Mouse (Mus musculus): ENCODE results near the gene Rap2a. TPM values are rescaled to one million over a fixed set of nuclear protein-coding genes. Genes with fewer than 3 reads are reported as not detected.

Rap2a gene
- polyA plus RNA-seq, 1 experiment from 2014 or later = 21.3 TPM

DNA sequence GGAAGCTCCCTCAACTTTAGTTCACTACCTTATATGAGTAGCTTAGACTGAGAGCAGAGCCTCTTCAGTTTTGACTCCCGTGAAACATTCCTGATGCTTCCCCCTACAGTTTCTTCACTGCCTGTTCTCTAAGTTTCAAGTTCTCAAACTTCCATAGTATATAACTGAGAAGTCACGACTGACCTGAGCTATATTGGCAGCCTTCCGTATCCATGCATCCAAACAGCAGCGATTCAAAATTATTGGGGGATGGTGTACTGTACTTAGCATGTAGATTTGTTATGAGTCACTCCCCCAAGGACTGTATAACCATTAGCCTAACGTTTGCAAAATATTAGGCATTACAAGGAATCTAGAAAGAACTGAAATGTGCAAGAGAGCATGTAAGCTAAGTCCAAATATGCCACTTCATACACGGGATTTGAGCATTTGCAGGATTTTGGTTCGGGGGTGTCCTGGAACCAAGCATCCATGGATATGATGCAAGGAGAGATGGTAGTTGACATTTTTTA lies 2.0 kb upstream of the Rap2a start:
- Histone ChIP-seq H3K9me3 (replicated peaks) (no peaks in the 10 kb centered on the region), H3K27me3 (replicated peaks) (no peaks in the 10 kb centered on the region), H3K9ac (replicated peaks) (no peak overlapping the region), H3K27ac (replicated peaks) (no peak overlapping the region), H3K4me3 (replicated peaks) (peak overlapping the region; percentile 63), H3K4me1 (peaks cover 22% of the 10 kb centered on the region), H3K36me3 (no peaks in the 10 kb centered on the region), H3K4me2 (peak overlapping the region; percentile 55)
- 72% methylated on average over 7 of the region's 7 CpGs for WGBS
- ATAC-seq (ENCODE audit: low FRiP score) = no peak

DNA sequence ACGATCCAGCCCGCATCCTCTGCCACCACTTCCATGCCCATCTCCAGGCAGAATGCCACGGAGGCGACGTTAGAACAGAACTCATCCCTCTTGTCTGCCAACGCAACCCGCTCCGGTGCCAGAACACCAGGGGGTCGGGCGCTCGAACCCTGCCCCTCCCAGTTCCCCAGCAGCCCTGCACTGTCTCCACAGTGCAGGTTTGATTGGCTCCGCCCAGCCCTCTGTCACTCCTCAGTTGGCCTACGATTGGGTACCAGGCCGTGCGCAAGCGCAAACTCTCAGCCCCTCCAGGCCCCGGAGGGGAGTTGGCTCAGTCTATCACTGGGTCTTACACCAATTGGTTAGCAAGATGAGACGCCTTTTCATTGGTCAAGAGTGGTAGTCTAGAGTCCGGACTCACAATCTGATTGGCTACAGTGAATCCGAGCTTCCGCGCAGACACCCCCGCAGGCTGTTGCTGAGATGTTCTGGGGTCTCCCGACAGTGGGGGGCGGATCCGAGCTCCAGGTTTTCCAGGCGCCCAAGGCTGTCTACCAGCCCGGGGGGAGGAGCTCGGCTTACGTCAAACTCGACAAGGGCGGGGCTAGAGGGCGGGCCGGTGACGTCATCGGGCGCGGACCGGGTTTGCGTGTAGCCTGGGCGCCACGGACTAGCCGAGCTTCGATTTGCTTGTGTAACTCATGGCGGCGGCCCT lies 809 bp upstream of the Rap2a start:
- Histone ChIP-seq H3K4me3 (replicated peaks) (peak overlapping the region; percentile 63), H3K36me3 (no peaks in the 10 kb centered on the region), H3K27ac (replicated peaks) (peak overlapping the region; percentile 99), H3K4me1 (peaks cover 32% of the 10 kb centered on the region), H3K4me2 (peak overlapping the region; percentile 55), H3K27me3 (replicated peaks) (no peaks in the 10 kb centered on the region), H3K9me3 (replicated peaks) (no peaks in the 10 kb centered on the region), H3K9ac (replicated peaks) (peak overlapping the region; percentile 78)
- ATAC-seq (ENCODE audit: low FRiP score) = peak; percentile 95
- WGBS = under 1% methylated on average over 45 of the region's 46 CpGs

DNA sequence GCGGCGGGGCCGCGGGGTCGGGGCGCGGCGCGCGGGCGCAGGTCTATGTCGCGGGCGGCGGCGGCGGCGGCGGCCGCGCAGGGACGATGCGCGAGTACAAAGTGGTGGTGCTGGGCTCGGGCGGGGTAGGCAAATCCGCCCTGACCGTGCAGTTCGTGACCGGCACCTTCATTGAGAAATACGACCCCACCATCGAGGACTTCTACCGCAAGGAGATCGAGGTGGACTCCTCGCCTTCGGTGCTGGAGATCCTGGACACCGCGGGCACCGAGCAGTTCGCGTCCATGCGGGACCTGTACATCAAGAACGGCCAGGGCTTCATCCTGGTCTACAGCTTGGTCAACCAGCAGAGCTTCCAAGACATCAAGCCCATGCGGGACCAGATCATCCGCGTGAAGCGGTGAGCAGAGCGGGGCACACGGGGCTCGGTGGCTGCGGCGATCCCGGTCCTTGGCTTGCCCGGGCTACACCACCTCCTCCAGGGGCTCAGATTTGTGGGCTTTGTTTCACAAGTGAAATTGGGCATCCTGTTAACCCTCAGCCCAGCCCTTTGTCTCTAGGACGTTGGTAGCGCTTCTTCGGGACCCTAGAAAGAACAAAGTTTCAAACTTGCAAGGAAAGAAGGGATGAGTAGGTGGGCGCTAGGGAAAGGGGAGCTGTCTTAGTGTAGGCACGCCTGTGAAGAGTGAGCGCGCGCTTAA lies 547 bp downstream of the Rap2a start:
- WGBS = under 1% methylated on average over 48 of the region's 62 CpGs
- peak; percentile 16 for ATAC-seq (ENCODE audit: low FRiP score)

DNA sequence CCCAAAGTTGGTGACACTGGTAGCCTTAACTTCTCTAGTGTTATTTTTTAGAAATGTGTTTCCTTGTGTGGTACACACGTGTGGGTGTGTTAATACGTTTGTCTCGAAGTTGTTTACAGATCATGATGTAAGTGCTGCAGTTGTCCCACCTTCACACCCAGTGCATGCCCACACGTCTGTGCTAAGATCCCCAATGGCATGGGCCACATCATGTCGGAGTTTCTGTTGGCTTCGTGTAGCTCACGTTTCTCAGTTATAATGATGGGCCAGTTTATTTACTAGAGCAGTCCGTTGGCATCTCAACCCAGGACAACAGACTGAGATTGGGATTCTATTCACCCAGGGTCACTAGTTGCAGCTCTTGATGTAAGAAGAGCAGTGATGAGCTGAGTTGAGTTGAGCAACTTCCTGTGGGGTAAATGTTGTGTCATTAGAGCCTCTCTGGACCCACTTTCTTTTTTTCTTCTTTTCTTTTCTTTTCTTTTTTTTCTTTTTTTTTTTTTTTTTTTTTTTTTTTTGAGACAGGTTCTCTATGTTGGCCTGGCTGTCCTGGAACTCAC lies 2.2 kb downstream of the Rap2a start:
- H3K9ac ChIP-seq (replicated peaks) = no peak overlapping the region
- 84% methylated on average over 8 of the region's 8 CpGs for WGBS
- no peaks in the 10 kb centered on the region for H3K36me3 ChIP-seq
- H3K4me1 ChIP-seq = peaks cover 33% of the 10 kb centered on the region
- H3K4me2 ChIP-seq = peak overlapping the region; percentile 66
- H3K27ac ChIP-seq (replicated peaks) = no peak overlapping the region
- no peaks in the 10 kb centered on the region for H3K27me3 ChIP-seq (replicated peaks)
- peak overlapping the region; percentile 18 for H3K4me3 ChIP-seq (replicated peaks)
- no peaks in the 10 kb centered on the region for H3K9me3 ChIP-seq (replicated peaks)
- no peak for ATAC-seq (ENCODE audit: low FRiP score)

More for the DNA sequence above, 547 bp downstream of the Rap2a start:
- H3K27ac ChIP-seq (replicated peaks) = peak overlapping the region; percentile 99
- peaks cover 33% of the 10 kb centered on the region for H3K4me1 ChIP-seq
- H3K4me2 ChIP-seq = peak overlapping the region; percentile 66
- peak overlapping the region; percentile 78 for H3K9ac ChIP-seq (replicated peaks)
- H3K4me3 ChIP-seq (replicated peaks) = peak overlapping the region; percentile 63
- no peaks in the 10 kb centered on the region for H3K27me3 ChIP-seq (replicated peaks)
- H3K9me3 ChIP-seq (replicated peaks) = no peaks in the 10 kb centered on the region
- no peaks in the 10 kb centered on the region for H3K36me3 ChIP-seq

DNA sequence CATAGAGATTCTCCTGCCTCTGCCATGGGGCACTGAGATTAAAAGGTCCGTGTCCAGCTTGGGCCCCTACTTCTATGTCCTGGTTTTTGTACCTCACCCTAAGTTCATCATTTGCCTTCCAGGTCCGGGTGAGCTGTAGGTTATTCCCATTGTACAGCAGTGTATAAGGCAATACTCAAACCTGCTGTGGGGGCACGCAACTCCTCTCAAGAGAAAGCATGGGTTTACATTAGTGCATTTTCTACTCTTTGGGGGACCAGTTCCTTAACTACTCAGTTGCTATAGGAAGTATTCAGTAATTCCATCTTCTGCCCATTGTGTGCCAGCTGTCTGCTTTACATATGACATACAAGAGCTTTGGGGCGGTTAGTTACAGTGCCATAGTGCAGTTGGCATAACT lies 2.7 kb downstream of the Rap2a start:
- WGBS = 96% methylated on average over 4 of the region's 4 CpGs
- Histone ChIP-seq H3K27me3 (replicated peaks) (no peaks in the 10 kb centered on the region), H3K9ac (replicated peaks) (no peak overlapping the region), H3K27ac (replicated peaks) (no peak overlapping the region), H3K9me3 (replicated peaks) (no peaks in the 10 kb centered on the region), H3K4me3 (replicated peaks) (no peak overlapping the region), H3K4me1 (peaks cover 33% of the 10 kb centered on the region), H3K4me2 (peak overlapping the region; percentile 31), H3K36me3 (no peaks in the 10 kb centered on the region)
- no peak for ATAC-seq (ENCODE audit: low FRiP score)

DNA sequence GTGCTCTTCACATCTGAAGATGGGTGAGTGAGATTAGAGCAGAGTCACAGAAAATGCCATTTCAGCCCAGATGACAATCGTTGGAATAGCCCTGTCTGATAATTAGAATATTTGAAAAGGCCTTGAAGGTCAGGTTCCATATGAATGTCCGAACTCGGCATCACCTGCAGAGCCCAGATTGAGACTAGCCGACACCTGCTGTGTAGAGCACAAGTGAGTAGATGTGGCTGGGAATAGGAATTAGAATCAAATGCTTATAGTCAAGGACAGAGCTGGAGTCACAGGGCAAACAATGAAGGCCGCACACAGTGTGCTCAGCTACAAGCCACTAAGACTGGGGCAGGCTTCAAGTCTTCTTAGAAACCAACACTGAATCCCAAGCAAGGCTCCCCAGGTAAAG lies 6.3 kb downstream of the Rap2a start:
- no peak overlapping the region for H3K4me3 ChIP-seq (replicated peaks)
- H3K4me1 ChIP-seq = peaks cover 29% of the 10 kb centered on the region
- no peak overlapping the region for H3K4me2 ChIP-seq
- no peaks in the 10 kb centered on the region for H3K9me3 ChIP-seq (replicated peaks)
- no peaks in the 10 kb centered on the region for H3K27me3 ChIP-seq (replicated peaks)
- H3K27ac ChIP-seq (replicated peaks) = no peak overlapping the region
- ATAC-seq (ENCODE audit: low FRiP score) = no peak
- H3K36me3 ChIP-seq = no peaks in the 10 kb centered on the region
- H3K9ac ChIP-seq (replicated peaks) = no peak overlapping the region
- WGBS = 91% methylated on average over 5 of the region's 5 CpGs

DNA sequence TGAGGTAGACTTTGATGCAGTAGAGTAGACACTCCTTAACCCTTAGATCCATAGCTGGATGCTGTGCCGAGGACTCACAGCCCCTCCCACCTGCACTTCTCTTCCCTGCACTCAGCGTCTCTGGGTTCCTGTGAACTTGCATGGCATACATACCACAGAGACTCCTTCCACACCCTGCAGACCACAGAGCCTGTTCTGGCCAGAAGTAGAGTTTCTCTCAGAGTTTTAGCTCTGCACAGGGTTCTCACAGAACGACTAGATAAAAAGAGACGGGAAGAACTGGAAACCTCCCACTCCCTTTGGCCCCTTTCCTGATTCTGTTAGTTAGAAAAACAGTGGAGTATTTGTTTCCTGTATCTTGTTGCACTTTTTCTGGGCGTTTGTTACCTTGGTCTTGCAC lies 18.0 kb downstream of the Rap2a start:
- Histone ChIP-seq H3K9ac (replicated peaks) (no peak overlapping the region), H3K4me3 (replicated peaks) (no peak overlapping the region), H3K27me3 (replicated peaks) (no peaks in the 10 kb centered on the region), H3K4me2 (no peak overlapping the region), H3K27ac (replicated peaks) (no peak overlapping the region), H3K9me3 (replicated peaks) (no peaks in the 10 kb centered on the region), H3K4me1 (peaks cover 19% of the 10 kb centered on the region), H3K36me3 (no peaks in the 10 kb centered on the region)
- no peak for ATAC-seq (ENCODE audit: low FRiP score)
- WGBS = 69% methylated on average over 5 of the region's 5 CpGs

DNA sequence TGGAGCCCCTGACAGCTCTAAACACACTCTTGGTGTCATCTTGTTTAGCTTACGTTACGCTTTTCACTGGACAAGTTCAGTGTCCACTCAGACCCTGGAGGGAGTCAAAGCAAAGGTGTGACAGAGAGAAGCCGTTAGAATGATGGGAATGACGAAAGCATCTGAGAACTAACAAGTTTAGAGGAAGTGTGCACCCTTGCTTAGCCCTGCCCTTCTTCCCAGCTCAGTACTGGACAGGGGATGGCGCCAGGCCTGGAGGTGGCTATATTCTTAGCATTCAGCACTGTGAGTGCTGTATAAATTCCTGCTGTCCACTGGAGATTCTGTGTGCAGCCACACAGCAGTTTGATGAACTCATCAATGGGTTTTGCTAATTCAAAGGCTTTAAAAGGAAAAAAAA lies 18.6 kb downstream of the Rap2a start:
- no peaks in the 10 kb centered on the region for H3K27me3 ChIP-seq (replicated peaks)
- WGBS = 91% methylated on average over 5 of the region's 5 CpGs
- no peak overlapping the region for H3K4me3 ChIP-seq (replicated peaks)
- no peak for ATAC-seq (ENCODE audit: low FRiP score)
- H3K36me3 ChIP-seq = no peaks in the 10 kb centered on the region
- no peak overlapping the region for H3K9ac ChIP-seq (replicated peaks)
- no peak overlapping the region for H3K27ac ChIP-seq (replicated peaks)
- no peak overlapping the region for H3K4me2 ChIP-seq
- H3K9me3 ChIP-seq (replicated peaks) = no peaks in the 10 kb centered on the region
- peaks cover 19% of the 10 kb centered on the region for H3K4me1 ChIP-seq

DNA sequence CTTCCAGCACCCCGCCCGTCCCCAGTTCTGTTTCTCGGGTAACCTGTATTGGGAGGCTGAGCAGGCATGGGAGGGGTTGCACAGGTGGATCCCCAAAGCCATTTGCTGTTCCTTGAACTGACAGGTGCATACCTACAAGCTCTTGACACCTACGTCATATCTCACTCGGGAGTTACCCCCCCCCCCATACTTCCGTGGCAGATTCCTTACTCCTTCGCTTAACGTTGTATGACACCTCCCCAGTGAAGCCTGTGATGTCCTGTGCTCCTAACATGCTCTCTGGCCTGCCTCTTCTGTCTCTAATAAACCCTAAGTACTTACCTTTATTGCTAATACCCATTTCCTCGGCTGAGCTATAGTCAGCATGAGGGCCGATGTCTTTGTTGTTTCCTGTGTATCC lies 20.9 kb downstream of the Rap2a start:
- Histone ChIP-seq H3K9me3 (replicated peaks) (no peaks in the 10 kb centered on the region), H3K27me3 (replicated peaks) (no peaks in the 10 kb centered on the region), H3K4me2 (no peak overlapping the region), H3K9ac (replicated peaks) (no peak overlapping the region), H3K4me1 (peaks cover 16% of the 10 kb centered on the region), H3K36me3 (no peaks in the 10 kb centered on the region), H3K4me3 (replicated peaks) (no peak overlapping the region), H3K27ac (replicated peaks) (no peak overlapping the region)
- WGBS = 96% methylated on average over 10 of the region's 10 CpGs
- ATAC-seq (ENCODE audit: low FRiP score) = no peak

DNA sequence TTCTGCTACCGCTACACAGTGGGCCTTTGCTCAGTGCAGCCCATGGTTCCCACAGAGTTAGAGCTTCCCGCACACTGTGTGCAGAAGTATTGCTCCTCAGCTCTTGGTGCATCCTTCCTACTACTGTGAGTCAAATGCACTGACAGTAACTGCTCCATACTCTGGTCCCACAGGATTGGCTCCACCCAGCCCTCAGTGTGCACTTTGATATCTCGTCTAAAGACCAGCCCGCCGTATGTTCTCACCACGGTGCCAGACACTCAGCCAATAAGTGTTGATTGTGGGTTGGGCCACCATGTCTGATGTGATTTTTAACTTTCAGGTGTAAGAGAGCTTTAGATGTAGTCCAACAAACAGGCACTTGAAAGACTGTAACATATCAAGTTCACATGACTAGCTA lies 21.4 kb downstream of the Rap2a start:
- Histone ChIP-seq H3K27me3 (replicated peaks) (no peaks in the 10 kb centered on the region), H3K4me1 (peaks cover 16% of the 10 kb centered on the region), H3K9me3 (replicated peaks) (no peaks in the 10 kb centered on the region), H3K9ac (replicated peaks) (no peak overlapping the region), H3K4me3 (replicated peaks) (no peak overlapping the region), H3K27ac (replicated peaks) (no peak overlapping the region), H3K36me3 (no peaks in the 10 kb centered on the region), H3K4me2 (no peak overlapping the region)
- 95% methylated on average over 6 of the region's 6 CpGs for WGBS
- ATAC-seq (ENCODE audit: low FRiP score) = no peak

DNA sequence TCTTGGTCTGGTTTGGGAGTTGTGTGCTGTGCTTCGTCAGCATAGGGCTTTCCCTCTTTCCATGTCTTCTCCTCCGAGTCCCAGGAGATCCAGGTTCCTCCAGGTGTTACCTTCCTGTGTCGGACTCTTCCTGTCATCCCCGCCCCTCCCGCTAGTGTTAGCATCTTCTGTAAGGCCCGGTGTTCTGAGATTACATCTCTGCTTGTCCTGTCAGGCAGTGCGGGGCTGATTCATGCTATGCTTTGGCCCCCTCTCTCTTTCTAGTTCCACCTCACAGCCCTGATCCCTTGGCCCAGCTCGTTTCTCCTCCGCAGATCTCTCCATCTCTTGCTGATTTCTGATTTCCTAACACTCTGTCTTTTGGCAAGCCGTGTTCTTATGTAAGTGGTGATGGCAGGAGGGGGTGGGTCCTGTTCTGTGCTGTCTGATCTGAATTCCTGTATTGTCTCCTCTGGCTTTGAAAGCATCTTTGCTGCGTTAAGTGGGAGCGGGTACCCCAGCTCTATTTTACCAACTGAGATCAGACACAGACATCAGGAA lies 21.8 kb downstream of the Rap2a start:
- WGBS = 88% methylated on average over 12 of the region's 12 CpGs
- Histone ChIP-seq H3K36me3 (0 out of 2 replicates have a peak, but pooled peaks cover 1% of the 10 kb centered on the region), H3K9me3 (replicated peaks) (no peaks in the 10 kb centered on the region), H3K4me2 (no peak overlapping the region), H3K4me1 (peaks cover 16% of the 10 kb centered on the region), H3K27me3 (replicated peaks) (no peaks in the 10 kb centered on the region), H3K27ac (replicated peaks) (no peak overlapping the region), H3K9ac (replicated peaks) (no peak overlapping the region), H3K4me3 (replicated peaks) (no peak overlapping the region)
- no peak for ATAC-seq (ENCODE audit: low FRiP score)
